Mouse (Mus musculus) limb, embryonic 15.5 days (tissue): ENCODE data around the gene Glyctk. TPM values are rescaled to one million over a fixed set of nuclear protein-coding genes. Genes with fewer than 3 reads are reported as not detected.

Source experiments
- ATAC-seq: fragments of 200-750 bp; cut with Nextera tagmentation; 2 replicates; pipeline ENCODE4 v1.8.0; 2017; ENCODE audit warnings: low read depth, moderate TSS enrichment; ENCODE audit not compliant: insufficient number of reproducible peaks, low FRiP score, low TSS enrichment
- H3K27ac ChIP-seq: fragments of 300-500 bp; sonication (generic); 2 replicates; pipeline ENCODE4 v1.5.1; 2015; ENCODE audit warnings: moderate library complexity, mild to moderate bottlenecking, inconsistent platforms
- H3K27me3 ChIP-seq: fragments of 300-500 bp; sonication (generic); 2 replicates; pipeline ENCODE4 v1.6.1; 2015; ENCODE audit warnings: inconsistent platforms
- H3K36me3 ChIP-seq: fragments of 300-500 bp; sonication (generic); 2 replicates; pipeline ENCODE4 v1.6.1; 2015; ENCODE audit warnings: inconsistent platforms
- H3K4me1 ChIP-seq: fragments of 300-500 bp; sonication (generic); 2 replicates; pipeline ENCODE4 v1.6.1; 2015; ENCODE audit warnings: inconsistent platforms
- H3K4me2 ChIP-seq: fragments of 300-500 bp; sonication (generic); 2 replicates; pipeline ENCODE4 v1.6.1; 2015; ENCODE audit warnings: mild to moderate bottlenecking, inconsistent platforms
- H3K4me3 ChIP-seq: fragments of 300-500 bp; sonication (generic); 2 replicates; pipeline ENCODE4 v1.5.1; 2015; ENCODE audit warnings: mild to moderate bottlenecking, inconsistent platforms
- H3K9ac ChIP-seq: fragments of 300-500 bp; sonication (generic); 2 replicates; pipeline ENCODE4 v1.6.1; 2015; ENCODE audit warnings: inconsistent platforms
- H3K9me3 ChIP-seq: fragments of 300-500 bp; sonication (generic); 2 replicates; pipeline ENCODE4 v1.6.1; 2016; ENCODE audit warnings: inconsistent platforms
- WGBS: fragments of 180-500 bp; shearing (Covaris S2); methylation state at CpG from one replicate; pipeline ENCODE4 v1.1.7; 2015; 5-methylcytosine and 5-hydroxymethylcytosine counted together
- polyA plus RNA-seq: library from polyadenylated mRNA; unstranded; fragments of >200 nt; fragmentation: Nextera tagmentation; extraction: Ambion mirVana; gene quantifications from 2 replicates; pipeline ENCODE4 v1.2.1, GENCODE M21; 2015

The Glyctk gene
- polyA plus RNA-seq, 1 experiment from 2014 or later: 2.5 TPM

- H3K4me3 ChIP-seq: no peak overlapping the region
- no peak overlapping the region for H3K9ac ChIP-seq
- no peak overlapping the region for H3K4me2 ChIP-seq
- no peaks in the 10 kb centered on the region for H3K36me3 ChIP-seq
- no peak for ATAC-seq
- 15% methylated on average over 10 of the region's 10 CpGs for WGBS
- H3K4me1 ChIP-seq: peaks cover 5% of the 10 kb centered on the region; the same call in 1 of the 2 replicates
- no peaks in the 10 kb centered on the region for H3K27me3 ChIP-seq
- no peaks in the 10 kb centered on the region for H3K9me3 ChIP-seq
- no peak overlapping the region for H3K27ac ChIP-seq
Observed at GRCm38 (mm10) chr9:106139763-106140162, 18.2 kb downstream of the Glyctk start.

GRCm38 (mm10) chr9:106137671-106138216 is 20.2 kb downstream of the Glyctk start:
- Histone ChIP-seq H3K4me1 (peaks cover 5% of the 10 kb centered on the region; the same call in 1 of the 2 replicates), H3K4me3 (no peak overlapping the region), H3K36me3 (no peaks in the 10 kb centered on the region), H3K9ac (no peak overlapping the region), H3K27ac (no peak overlapping the region), H3K9me3 (no peaks in the 10 kb centered on the region), H3K4me2 (no peak overlapping the region), H3K27me3 (no peaks in the 10 kb centered on the region)
- ATAC-seq: no peak
- WGBS: 48% methylated on average over 10 of the region's 10 CpGs

- Histone ChIP-seq H3K4me2 (no peak overlapping the region), H3K9me3 (no peaks in the 10 kb centered on the region), H3K27ac (no peak overlapping the region), H3K4me1 (no peaks in the 10 kb centered on the region), H3K9ac (no peak overlapping the region), H3K27me3 (no peaks in the 10 kb centered on the region), H3K4me3 (no peak overlapping the region), H3K36me3 (no peaks in the 10 kb centered on the region)
- 80% methylated on average over 7 of the region's 7 CpGs for WGBS
- ATAC-seq: no peak
Observed at GRCm38 (mm10) chr9:106130250-106130649, 27.7 kb downstream of the Glyctk start.

GRCm38 (mm10) chr9:106129072-106129471 is 28.9 kb downstream of the Glyctk start:
- H3K4me3 ChIP-seq: no peak overlapping the region
- H3K27me3 ChIP-seq: no peaks in the 10 kb centered on the region
- no peaks in the 10 kb centered on the region for H3K9me3 ChIP-seq
- no peak for ATAC-seq
- no peaks in the 10 kb centered on the region for H3K36me3 ChIP-seq
- no peak overlapping the region for H3K9ac ChIP-seq
- WGBS: 74% methylated on average over 2 of the region's 2 CpGs
- no peak overlapping the region for H3K27ac ChIP-seq
- no peaks in the 10 kb centered on the region for H3K4me1 ChIP-seq
- H3K4me2 ChIP-seq: no peak overlapping the region

- no peak overlapping the region for H3K4me3 ChIP-seq
- H3K9ac ChIP-seq: no peak overlapping the region
- no peaks in the 10 kb centered on the region for H3K27me3 ChIP-seq
- no peak overlapping the region for H3K27ac ChIP-seq
- no peaks in the 10 kb centered on the region for H3K36me3 ChIP-seq
- H3K4me2 ChIP-seq: no peak overlapping the region
- no peaks in the 10 kb centered on the region for H3K9me3 ChIP-seq
- no peak for ATAC-seq
- H3K4me1 ChIP-seq: no peaks in the 10 kb centered on the region
- WGBS: 39% methylated on average over 2 of the region's 2 CpGs
Observed at GRCm38 (mm10) chr9:106126786-106127251, 31.1 kb downstream of the Glyctk start.

GRCm38 (mm10) chr9:106123599-106123998 is 34.3 kb downstream of the Glyctk start:
- no peaks in the 10 kb centered on the region for H3K9me3 ChIP-seq
- no peak overlapping the region for H3K9ac ChIP-seq
- no peak overlapping the region for H3K4me2 ChIP-seq
- no peak for ATAC-seq
- H3K4me3 ChIP-seq: no peak overlapping the region
- H3K27me3 ChIP-seq: no peaks in the 10 kb centered on the region
- WGBS: 40% methylated on average over 4 of the region's 4 CpGs
- H3K36me3 ChIP-seq: no peaks in the 10 kb centered on the region
- H3K4me1 ChIP-seq: no peaks in the 10 kb centered on the region
- H3K27ac ChIP-seq: no peak overlapping the region

GRCm38 (mm10) chr9:106119075-106119474 is 38.9 kb downstream of the Glyctk start:
- H3K9ac ChIP-seq: no peak overlapping the region
- no peak overlapping the region for H3K4me3 ChIP-seq
- WGBS: 77% methylated on average over 9 of the region's 9 CpGs

GRCm38 (mm10) chr9:106115801-106116424 is 42.0 kb downstream of the Glyctk start:
- Histone ChIP-seq H3K9ac (no peak overlapping the region), H3K27me3 (no peaks in the 10 kb centered on the region), H3K4me2 (no peak overlapping the region), H3K36me3 (no peaks in the 10 kb centered on the region), H3K4me1 (no peaks in the 10 kb centered on the region), H3K4me3 (no peak overlapping the region), H3K9me3 (no peaks in the 10 kb centered on the region), H3K27ac (no peak overlapping the region)
- 27% methylated on average over 13 of the region's 13 CpGs for WGBS
- ATAC-seq: no peak

More at GRCm38 (mm10) chr9:106119075-106119474, 38.9 kb downstream of the Glyctk start:
- H3K9me3 ChIP-seq: no peaks in the 10 kb centered on the region
- H3K27ac ChIP-seq: no peak overlapping the region
- H3K27me3 ChIP-seq: no peaks in the 10 kb centered on the region
- no peak overlapping the region for H3K4me2 ChIP-seq
- no peaks in the 10 kb centered on the region for H3K4me1 ChIP-seq
- no peaks in the 10 kb centered on the region for H3K36me3 ChIP-seq
- no peak for ATAC-seq

GRCm38 (mm10) chr9:106112770-106113423 is 45.0 kb downstream of the Glyctk start:
- Histone ChIP-seq H3K9me3 (no peaks in the 10 kb centered on the region), H3K9ac (no peak overlapping the region), H3K4me2 (no peak overlapping the region), H3K4me3 (no peak overlapping the region), H3K4me1 (no peaks in the 10 kb centered on the region), H3K36me3 (no peaks in the 10 kb centered on the region), H3K27ac (no peak overlapping the region), H3K27me3 (no peaks in the 10 kb centered on the region)
- ATAC-seq: no peak
- 34% methylated on average over 10 of the region's 10 CpGs for WGBS

- Histone ChIP-seq H3K9ac (no peak overlapping the region), H3K9me3 (no peaks in the 10 kb centered on the region), H3K36me3 (no peaks in the 10 kb centered on the region), H3K4me1 (no peaks in the 10 kb centered on the region), H3K27ac (no peak overlapping the region), H3K27me3 (no peaks in the 10 kb centered on the region), H3K4me2 (no peak overlapping the region), H3K4me3 (no peak overlapping the region)
- WGBS: 76% methylated on average over 9 of the region's 9 CpGs
- ATAC-seq: no peak
Observed at GRCm38 (mm10) chr9:106106241-106106640, 51.7 kb downstream of the Glyctk start.

GRCm38 (mm10) chr9:106104401-106104800 is 53.5 kb downstream of the Glyctk start:
- Histone ChIP-seq H3K27ac (no peak overlapping the region), H3K9ac (no peak overlapping the region), H3K27me3 (no peaks in the 10 kb centered on the region), H3K4me3 (no peak overlapping the region), H3K9me3 (no peaks in the 10 kb centered on the region), H3K4me2 (no peak overlapping the region), H3K36me3 (no peaks in the 10 kb centered on the region), H3K4me1 (no peaks in the 10 kb centered on the region)
- WGBS: 78% methylated on average over 7 of the region's 7 CpGs
- ATAC-seq: no peak
